Mouse (Mus musculus): Measurements from ENCODE around the gene P2ry4.

P2ry4 gene

GRCm38 (mm10) chrX:100594791-100595190 is at the start of gene P2ry4:
P2ry4 (minus strand) TSS chrX:100594869.
- DNase-seq (ENCODE audit: low read depth, low spot score): no peak

DNA sequence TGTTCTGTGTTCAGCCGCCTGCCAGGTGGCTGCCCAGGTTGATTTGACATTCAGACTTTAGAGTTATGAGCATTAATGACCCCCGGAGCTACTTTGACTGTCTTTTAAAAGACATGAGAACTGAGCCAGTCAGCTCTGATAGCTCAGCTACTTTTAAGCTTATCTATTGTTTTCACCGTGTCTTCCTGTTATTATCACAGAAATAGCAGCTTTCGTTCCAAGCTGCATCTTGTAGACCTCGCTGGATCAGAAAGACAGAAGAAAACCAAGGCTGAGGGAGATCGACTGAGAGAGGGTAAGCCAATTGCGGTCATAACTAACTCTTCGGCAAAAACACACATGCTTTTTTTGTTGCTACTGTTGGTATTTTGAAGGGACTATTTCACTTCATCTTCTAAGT is 43.8 kb upstream of the P2ry4 start:
- DNase-seq (ENCODE audit: low read depth, low spot score): no peak

GRCm38 (mm10) chrX:100629076-100629475 is 34.4 kb upstream of the P2ry4 start:
- no peak for DNase-seq (ENCODE audit: low read depth, low spot score)

GRCm38 (mm10) chrX:100625802-100626793 is 31.4 kb upstream of the P2ry4 start, which contains the start of gene Pdzd11:
Pdzd11 (minus strand) TSS chrX:100626568.
- peak; percentile 93 for DNase-seq (ENCODE audit: low read depth, low spot score)

DNA sequence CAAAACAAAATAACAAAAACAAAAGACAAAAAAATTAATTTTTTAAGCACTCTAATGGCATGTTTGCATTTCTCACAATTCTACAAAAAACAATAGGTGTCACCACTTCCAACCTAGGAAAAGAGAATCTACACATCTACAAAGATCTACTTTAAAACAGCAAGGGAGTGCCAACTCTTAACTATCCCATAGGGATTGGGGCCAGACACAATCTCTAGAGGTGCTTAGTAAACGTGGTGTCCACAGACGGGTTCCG is 30.8 kb upstream of the P2ry4 start, which contains the start of gene Kif4:
Gene Kif4, plus strand, starts transcription at position 192 of the 256 bp plus-strand sequence.
- no peak for DNase-seq (ENCODE audit: low read depth, low spot score)

GRCm38 (mm10) chrX:100625146-100625545 is 30.5 kb upstream of the P2ry4 start:
- peak; percentile 11 for DNase-seq (ENCODE audit: low read depth, low spot score)

GRCm38 (mm10) chrX:100624242-100624641 is 29.6 kb upstream of the P2ry4 start:
- no peak for DNase-seq (ENCODE audit: low read depth, low spot score)

GRCm38 (mm10) chrX:100621366-100621765 is 26.7 kb upstream of the P2ry4 start:
- no peak for DNase-seq (ENCODE audit: low read depth, low spot score)

DNA sequence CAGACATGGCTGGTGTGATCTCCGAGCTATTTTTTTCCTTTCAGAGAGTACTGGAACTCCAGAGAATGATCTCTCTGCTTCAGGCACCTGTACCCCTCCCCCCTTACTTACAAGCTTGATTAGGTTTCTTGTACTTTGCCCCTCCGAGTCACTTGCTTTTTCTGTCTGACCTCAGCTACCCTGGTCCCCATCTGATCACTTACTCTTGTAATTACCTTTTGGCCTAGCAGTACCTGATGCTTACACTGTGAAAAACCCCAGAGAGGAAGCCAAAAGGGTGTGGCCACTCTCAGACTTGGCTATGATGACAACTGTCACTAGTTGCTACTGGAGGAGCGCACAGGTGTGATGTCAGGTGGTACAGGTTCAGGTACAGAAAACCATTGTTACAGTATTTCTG is 23.8 kb upstream of the P2ry4 start:
- no peak for DNase-seq (ENCODE audit: low read depth, low spot score)

DNA sequence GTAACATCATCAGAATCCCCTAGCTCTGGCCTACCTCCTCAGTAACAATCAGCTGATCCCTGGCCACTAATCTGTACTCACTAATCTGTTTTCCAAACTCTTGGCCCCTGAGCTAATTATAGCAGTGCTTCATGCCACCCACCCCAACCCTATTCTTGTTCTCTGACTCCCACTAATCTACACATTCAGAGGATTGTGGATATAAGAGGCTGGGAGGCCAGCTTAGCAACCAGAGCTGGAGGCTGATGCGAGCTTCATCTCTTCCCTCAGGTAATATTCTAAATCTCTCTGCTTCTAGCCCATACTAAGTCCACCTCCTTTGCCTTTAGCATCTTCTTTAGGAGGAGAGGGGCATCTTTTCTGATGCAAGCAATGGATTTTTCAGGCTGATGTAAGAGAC is 10.6 kb upstream of the P2ry4 start, which contains the start of gene Arr3:
Gene Arr3, plus strand, starts transcription at position 184 of the 400 bp plus-strand sequence.
- DNase-seq (ENCODE audit: low read depth, low spot score): no peak

- DNase-seq (ENCODE audit: low read depth, low spot score): no peak
Observed at GRCm38 (mm10) chrX:100599755-100600154, 5.1 kb upstream of the P2ry4 start.

DNA sequence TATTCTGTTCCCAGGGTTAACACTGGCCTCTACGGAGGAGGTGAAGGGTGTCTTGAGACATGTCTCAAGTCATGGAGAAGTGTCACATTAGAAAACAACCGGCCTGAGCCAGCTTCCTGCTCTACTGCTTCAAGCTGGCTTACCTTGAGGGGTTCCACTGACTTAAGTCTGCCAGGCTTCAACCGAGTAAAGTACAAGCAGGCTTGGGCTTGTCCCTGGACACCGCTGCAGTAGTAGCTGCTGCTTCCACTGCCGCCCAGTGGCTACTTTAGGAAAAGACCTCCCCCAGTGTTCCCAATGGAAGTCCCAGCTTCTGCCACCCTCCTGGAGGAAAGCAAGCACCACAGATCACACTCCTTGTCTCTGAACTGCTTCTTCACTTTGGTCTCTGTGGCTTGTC is 2.8 kb upstream of the P2ry4 start:
- no peak for DNase-seq (ENCODE audit: low read depth, low spot score)

DNA sequence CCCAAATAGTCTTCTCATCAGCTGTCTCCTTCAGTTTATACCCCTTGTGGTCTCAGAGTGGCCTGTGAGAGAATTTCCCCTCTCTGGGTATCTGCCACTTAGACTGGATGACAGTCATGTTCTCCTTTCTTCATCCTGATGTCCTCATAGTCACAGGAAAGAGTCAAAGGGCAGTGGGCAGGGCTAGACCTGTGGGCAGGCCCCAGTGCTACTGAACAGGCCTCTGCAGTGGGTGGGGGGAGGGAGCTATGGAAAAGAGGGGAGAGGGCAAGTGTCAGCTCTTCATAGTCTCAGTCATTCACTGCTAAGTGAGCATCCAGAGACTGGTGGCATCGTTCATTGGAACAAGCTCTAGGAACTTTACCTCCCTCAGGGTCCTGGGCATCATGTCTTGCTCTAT is 22.7 kb downstream of the P2ry4 start, which contains the start of gene Awat1:
Gene Awat1, plus strand, starts transcription at position 301 of the 400 bp plus-strand sequence.
- no peak for DNase-seq (ENCODE audit: low read depth, low spot score)

DNA sequence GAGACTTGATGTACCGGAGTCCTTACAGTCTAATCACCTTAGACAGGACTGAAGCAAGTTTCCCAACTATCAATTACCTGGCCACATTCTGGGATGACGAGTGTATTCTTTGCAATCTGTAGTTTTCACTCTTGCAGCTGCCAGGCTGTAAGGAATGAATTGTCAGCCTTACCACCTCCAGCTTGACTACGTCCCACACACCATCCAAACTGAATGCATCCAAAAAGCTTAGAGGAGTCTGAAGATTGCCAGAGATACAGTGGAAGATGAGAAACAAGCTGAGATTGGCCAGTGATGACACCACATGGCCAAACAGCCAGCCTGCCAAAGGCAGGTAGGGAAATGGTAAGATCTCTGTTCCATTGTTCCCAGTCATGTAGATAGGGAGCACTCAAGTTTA is 29.0 kb downstream of the P2ry4 start:
- no peak for DNase-seq (ENCODE audit: low read depth, low spot score)

DNA sequence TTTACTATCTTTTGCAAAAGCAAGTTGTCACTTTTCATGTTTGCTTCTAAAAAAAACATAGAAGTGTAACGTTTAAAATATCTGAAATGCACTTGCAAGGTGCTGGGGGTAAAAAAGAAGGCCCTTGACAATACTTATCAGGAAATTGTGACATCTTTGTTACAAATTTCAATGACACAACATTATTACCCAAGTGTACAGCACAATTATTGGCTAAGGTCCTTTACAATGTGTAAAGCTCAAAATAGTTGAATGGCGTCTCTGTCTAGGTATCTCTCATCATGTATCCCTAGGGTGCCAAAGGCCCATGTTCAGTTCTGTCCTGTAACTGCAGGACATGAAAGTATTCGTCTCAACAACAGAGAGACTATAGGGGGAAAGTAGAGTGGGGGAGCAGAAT is 38.6 kb downstream of the P2ry4 start:
- no peak for DNase-seq (ENCODE audit: low read depth, low spot score)
